Mouse (Mus musculus) thymus, adult 2 months (tissue): ENCODE data around the gene Sertad3. TPM values are rescaled to one million over a fixed set of nuclear protein-coding genes. Genes with fewer than 3 reads are reported as not detected.
A peak's percentile ranks its signal among the peaks of the same experiment; 100 is the strongest.
"Not testable (repeated sequence)": the region's sequence is repeated elsewhere in the genome, so short reads cannot be mapped to it uniquely, and the experiment has no call there.

ENCODE experiments used
- DNase-seq: peaks from one replicate; pipeline ENCODE4 v3.0.0; 2021
- H3K27ac ChIP-seq: fragments of 200-500 bp; 2 replicates; pipeline ENCODE4 v1.5.1; 2012; ENCODE audit warnings: low read length, control low read depth; ENCODE audit not compliant: control insufficient read depth, insufficient read depth
- H3K27me3 ChIP-seq: fragments of 200-500 bp; 2 replicates; pipeline ENCODE4 v1.6.1; 2012; ENCODE audit warnings: mild to moderate bottlenecking, low read length, moderate library complexity, mixed read lengths; ENCODE audit not compliant: control insufficient read depth, insufficient read depth
- H3K36me3 ChIP-seq: fragments of 200-500 bp; 2 replicates; pipeline ENCODE4 v1.6.1; 2012; ENCODE audit warnings: mild to moderate bottlenecking, low read length, moderate library complexity; ENCODE audit not compliant: control insufficient read depth, insufficient read depth
- H3K4me1 ChIP-seq: fragments of 200-500 bp; replicated peaks from 2 replicates; pipeline ENCODE4 v1.6.1; 2012; ENCODE audit warnings: low read length; ENCODE audit not compliant: control insufficient read depth, insufficient read depth
- H3K4me3 ChIP-seq: fragments of 200-500 bp; 2 replicates; pipeline ENCODE4 v1.5.1; 2012; ENCODE audit warnings: mild to moderate bottlenecking, low read length, control low read depth, moderate library complexity; ENCODE audit not compliant: control insufficient read depth, insufficient read depth
- CTCF ChIP-seq: fragments of 200-500 bp; IDR thresholded peaks from 2 replicates; pipeline ENCODE4 v1.5.1; 2012; ENCODE audit warnings: mild to moderate bottlenecking, control low read depth, low read length, moderate library complexity, borderline replicate concordance; ENCODE audit not compliant: control insufficient read depth, poor library complexity, insufficient read depth; ENCODE audit errors: extremely low read depth
- POLR2A ChIP-seq: fragments of 200-500 bp; IDR thresholded peaks from 2 replicates; pipeline ENCODE4 v1.6.1; 2012; ENCODE audit warnings: mild to moderate bottlenecking, low read length, control low read depth, moderate library complexity; ENCODE audit not compliant: control insufficient read depth, poor library complexity, insufficient read depth; ENCODE audit errors: extremely low read depth
- WGBS: fragments of 180-500 bp; shearing (Covaris S2); methylation state at CpG from one replicate; pipeline ENCODE4 v1.1.7; 2018; 5-methylcytosine and 5-hydroxymethylcytosine counted together
- polyA plus RNA-seq: library from polyadenylated mRNA; depleted of rRNA; stranded (reverse); fragments of >200 nt; gene quantifications from 2 replicates; pipeline ENCODE4 v1.2.3, GENCODE M21; 2012

Gene Sertad3
- polyA plus RNA-seq, 1 experiment: 25.8 TPM

DNA sequence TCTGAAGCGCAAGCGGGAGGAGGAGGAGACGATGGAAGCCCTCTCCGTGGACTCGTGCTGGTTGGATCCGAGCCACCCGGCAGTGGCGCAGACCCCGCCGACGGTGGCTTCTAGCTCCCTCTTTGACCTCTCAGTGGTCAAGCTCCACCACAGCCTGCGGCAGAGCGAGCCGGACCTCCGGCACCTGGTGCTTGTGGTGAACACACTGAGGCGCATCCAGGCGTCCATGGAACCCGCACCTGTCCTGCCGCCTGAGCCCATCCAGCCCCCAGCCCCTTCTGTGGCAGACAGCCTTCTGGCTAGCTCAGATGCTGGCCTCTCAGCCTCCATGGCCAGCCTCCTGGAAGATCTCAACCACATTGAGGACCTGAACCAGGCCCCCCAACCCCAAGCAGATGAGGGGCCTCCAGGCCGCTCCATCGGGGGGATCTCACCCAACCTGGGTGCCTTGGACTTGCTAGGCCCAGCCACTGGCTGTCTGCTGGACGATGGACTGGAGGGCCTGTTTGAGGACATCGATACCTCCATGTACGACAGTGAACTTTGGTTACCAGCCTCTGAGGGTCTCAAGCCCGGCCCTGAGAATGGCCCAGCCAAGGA is 15.8 kb downstream of the Sertad3 start:
- Histone ChIP-seq H3K27me3 (no peaks in the 10 kb centered on the region), H3K36me3 (no peaks in the 10 kb centered on the region), H3K4me1 (peaks cover 20% of the 10 kb centered on the region), H3K4me3 (no peak overlapping the region), H3K27ac (no peak overlapping the region)
- 95% methylated on average over 25 of the region's 25 CpGs for WGBS
- TF ChIP-seq POLR2A (no peak), CTCF (no peak)
- no peak for DNase-seq

DNA sequence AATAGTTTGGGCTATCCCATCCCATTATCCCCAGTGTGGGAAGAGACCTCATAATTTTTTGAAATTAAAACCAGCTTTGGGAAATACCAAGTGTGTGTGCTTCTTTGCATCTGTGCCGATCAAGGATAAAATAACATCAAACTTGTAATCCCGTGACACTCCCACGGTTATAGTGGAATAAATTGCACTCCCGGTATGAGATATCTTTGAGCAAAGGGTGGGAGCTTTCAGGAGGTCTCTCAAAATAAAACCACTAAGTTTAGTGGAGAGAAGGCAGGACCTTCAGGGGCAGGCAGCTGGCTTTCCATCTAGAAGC is 16.6 kb downstream of the Sertad3 start:
- H3K4me1 ChIP-seq: peaks cover 20% of the 10 kb centered on the region
- no peaks in the 10 kb centered on the region for H3K36me3 ChIP-seq
- H3K27me3 ChIP-seq: no peaks in the 10 kb centered on the region
- TF ChIP-seq POLR2A (no peak), CTCF (no peak)
- DNase-seq: no peak
- H3K27ac ChIP-seq: peak overlapping the region; percentile 38; the same call in 1 of the 2 replicates
- H3K4me3 ChIP-seq: peak overlapping the region; percentile 34
- WGBS: 41% methylated on average over 4 of the region's 4 CpGs

DNA sequence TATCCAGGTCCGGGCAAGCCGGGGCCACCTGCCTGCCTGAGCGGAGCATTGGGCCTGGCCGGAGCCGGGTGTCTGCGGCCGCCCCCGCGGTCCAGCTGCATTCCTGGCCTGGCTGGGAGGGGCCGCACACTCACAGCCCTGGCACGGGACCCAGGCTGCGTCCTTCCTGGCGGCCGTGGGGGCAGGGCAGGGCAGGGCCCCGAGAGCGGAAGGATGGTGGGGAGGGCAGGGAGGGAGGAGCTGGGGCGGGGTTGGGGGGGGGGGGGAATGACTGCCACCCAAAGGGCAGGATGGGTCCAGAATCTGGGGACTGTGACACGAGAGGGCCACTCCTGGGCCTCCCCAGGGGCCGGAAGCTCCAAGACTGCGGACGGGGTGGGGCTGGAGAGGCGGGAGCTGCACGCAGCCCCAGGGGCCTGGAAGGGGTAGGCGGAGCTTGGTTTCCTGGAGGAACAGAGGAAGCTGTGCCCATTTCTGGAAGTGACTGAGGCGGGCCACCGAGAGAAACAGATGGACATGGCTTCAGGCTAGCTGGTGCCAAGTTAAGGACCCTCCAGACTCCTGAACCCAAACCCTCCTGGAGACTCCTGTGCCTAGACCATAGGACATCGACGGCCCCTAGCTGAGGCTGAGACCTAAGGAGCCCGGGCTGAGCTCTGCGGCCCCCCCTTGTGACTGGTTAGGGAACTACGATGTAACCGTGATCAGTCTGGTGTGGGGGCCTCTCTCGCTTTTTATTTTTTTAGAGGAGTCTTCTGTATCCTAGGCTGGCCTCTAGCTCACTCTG is 17.2 kb downstream of the Sertad3 start:
- Histone ChIP-seq H3K4me1 (peaks cover 20% of the 10 kb centered on the region), H3K4me3 (peak overlapping the region; percentile 57), H3K27me3 (no peaks in the 10 kb centered on the region), H3K27ac (peak overlapping the region; percentile 51), H3K36me3 (no peaks in the 10 kb centered on the region)
- TF ChIP-seq POLR2A: no peak
- peak; percentile 86; the same call in 1 of the 2 replicates for TF ChIP-seq CTCF
- WGBS: under 1% methylated on average over 32 of the region's 33 CpGs
- DNase-seq: peak; percentile 90

DNA sequence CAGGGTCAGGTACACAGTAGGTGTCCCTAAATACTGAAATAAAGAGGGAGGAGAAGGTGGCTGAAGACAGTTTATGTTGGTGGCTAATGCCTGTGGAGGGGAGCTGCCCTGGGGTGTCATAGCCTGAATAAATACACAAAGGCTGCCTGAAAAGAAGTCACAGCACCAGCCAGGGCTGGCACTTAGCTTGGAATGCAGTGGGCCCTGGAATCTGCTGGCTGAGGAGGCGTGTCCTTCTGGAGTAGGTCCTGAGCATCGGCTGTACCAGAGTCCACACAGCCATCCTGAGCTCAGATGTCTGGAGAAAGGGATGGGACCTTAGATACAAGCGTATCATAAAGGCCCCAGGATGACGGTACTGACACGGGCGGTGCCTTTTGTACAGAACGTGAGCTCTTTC is 18.3 kb downstream of the Sertad3 start:
- H3K27me3 ChIP-seq: no peaks in the 10 kb centered on the region
- H3K4me3 ChIP-seq: no peak overlapping the region
- DNase-seq: no peak
- no peaks in the 10 kb centered on the region for H3K36me3 ChIP-seq
- H3K27ac ChIP-seq: no peak overlapping the region
- peaks cover 20% of the 10 kb centered on the region for H3K4me1 ChIP-seq
- TF ChIP-seq POLR2A: no peak
- 94% methylated on average over 7 of the region's 7 CpGs for WGBS

DNA sequence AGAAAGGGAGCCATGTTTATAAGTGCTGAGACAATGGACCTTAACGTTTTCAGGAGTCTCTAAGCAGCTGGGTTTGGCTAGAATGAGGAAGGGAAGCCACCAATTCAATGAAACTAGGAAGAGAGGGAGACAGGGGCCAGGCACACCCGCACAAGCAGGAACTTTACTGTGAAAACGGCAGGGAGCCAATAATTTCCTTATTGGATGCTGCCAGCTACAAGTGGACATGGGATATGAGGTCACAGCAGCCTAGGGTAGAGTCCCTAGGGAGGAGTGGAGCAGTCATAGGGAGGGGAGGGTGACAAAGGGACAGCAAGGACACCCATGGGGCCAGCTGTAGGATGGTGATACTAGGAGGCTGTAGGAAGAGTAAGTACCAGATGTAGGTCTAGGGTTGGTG is 19.5 kb downstream of the Sertad3 start:
- H3K4me1 ChIP-seq: peaks cover 13% of the 10 kb centered on the region
- no peaks in the 10 kb centered on the region for H3K27me3 ChIP-seq
- 54% methylated on average over 3 of the region's 3 CpGs for WGBS
- no peak for DNase-seq
- H3K4me3 ChIP-seq: no peak overlapping the region
- H3K36me3 ChIP-seq: no peaks in the 10 kb centered on the region
- no peak for TF ChIP-seq POLR2A
- TF ChIP-seq CTCF: no peak
- no peak overlapping the region for H3K27ac ChIP-seq

DNA sequence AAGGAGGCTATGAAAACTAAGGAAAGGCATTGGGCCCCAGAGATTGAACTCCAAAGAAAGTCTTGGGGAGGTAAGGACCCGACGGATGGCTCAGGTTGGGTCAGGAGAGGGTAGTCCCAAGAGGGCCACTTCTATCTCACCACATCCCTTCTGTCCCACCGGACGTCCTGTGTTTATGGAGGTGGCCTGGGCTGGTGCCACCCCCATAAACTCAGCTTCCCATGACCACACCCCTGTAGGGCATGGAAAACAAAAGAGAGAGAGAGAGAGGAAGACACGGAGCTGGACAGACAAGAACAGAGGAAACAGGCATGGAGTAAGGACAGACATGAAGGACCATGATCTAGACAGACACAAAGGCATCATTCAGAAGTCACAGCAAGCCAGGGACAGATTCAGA is 19.9 kb downstream of the Sertad3 start:
- no peaks in the 10 kb centered on the region for H3K36me3 ChIP-seq
- no peak overlapping the region for H3K27ac ChIP-seq
- H3K4me1 ChIP-seq: peaks cover 13% of the 10 kb centered on the region
- H3K4me3 ChIP-seq: no peak overlapping the region
- H3K27me3 ChIP-seq: no peaks in the 10 kb centered on the region
- DNase-seq: no peak
- WGBS: 78% methylated on average over 5 of the region's 5 CpGs
- TF ChIP-seq POLR2A (no peak), CTCF (no peak)

DNA sequence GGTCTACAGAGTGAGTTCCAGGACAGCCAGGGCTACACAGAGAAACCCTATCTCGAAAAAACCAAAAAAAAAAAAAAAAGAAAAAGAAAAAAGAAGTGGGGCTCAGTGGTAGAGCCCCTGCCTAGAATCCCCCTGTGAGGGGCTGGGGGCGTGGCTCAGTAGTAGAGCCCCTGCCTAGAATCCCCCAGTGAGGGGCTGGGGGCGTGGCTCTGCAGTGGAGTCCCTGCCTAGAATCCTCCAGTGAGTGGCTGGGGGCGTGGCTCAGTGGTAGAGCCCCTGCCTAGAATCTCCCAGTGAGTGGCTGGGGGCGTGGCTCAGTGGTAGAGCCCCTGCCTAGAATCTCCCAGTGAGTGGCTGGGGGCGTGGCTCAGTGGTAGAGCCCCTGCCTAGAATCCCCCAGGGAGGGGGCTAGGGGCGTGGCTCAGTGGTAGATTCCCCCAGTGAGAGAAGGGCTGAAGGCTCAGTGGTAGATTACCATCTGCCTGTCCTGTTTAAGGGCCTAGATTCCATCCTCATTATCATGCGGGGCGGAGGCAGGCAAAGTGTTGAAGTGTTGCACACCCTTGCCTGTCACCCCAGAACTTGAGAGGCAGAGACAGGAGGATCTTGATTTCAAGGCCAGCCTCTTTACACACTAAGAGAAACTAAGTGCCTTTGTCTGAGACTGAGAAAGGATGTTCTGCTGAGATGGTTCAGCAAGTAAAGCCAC is 21.2 kb downstream of the Sertad3 start:
- not testable (repeated sequence) for H3K4me1 ChIP-seq, DNase-seq, H3K36me3 ChIP-seq, H3K27ac ChIP-seq, H3K27me3 ChIP-seq, H3K4me3 ChIP-seq
- 96% methylated on average over 9 of the region's 9 CpGs for WGBS
